Comparison of ENCODE assay signal across 8 mouse cellular contexts in genomic region chr6:47013535-47013934, GRCm38 (mm10).
DNase-seq lines count a peak whose midpoint lies in the region; ATAC-seq and TF ChIP-seq lines count a peak whose summit lies in the region.

No protein-coding gene starts in this region.

- no peak overlapping the region for H3K27ac ChIP-seq in bone marrow, adult 2 months (ENCODE audit: control insufficient read depth, insufficient read depth, low read depth, low read length, poor library complexity)
- no peak overlapping the region for H3K27ac ChIP-seq in embryonic facial prominence, embryonic 14.5 days (replicated peaks; ENCODE audit: low read depth, low read length)
- no peak overlapping the region for H3K27ac ChIP-seq in layer of hippocampus, adult 2 months
- H3K27ac ChIP-seq in lung, postnatal 0 days (ENCODE audit: low read length): no peak overlapping the region

- H3K4me1 ChIP-seq in E14TG2a.4 (replicated peaks; ENCODE audit: low read depth, low read length): no peaks in the 10 kb centered on the region
- H3K4me1 ChIP-seq in bone marrow, adult 2 months (ENCODE audit: control insufficient read depth, insufficient read depth, low read length): no peaks in the 10 kb centered on the region
- H3K4me1 ChIP-seq in embryonic facial prominence, embryonic 14.5 days (ENCODE audit: control insufficient read depth, insufficient read depth, low read length): no peaks in the 10 kb centered on the region
- no peaks in the 10 kb centered on the region for H3K4me1 ChIP-seq in lung, postnatal 0 days (ENCODE audit: insufficient read depth, low read depth, low read length)

- no peak for TF ChIP-seq EP300 in lung, postnatal 0 days (IDR thresholded peaks at IDR 0.05)

- WGBS in bone marrow, adult 2 months: 16% methylated on average over 4 of the region's 4 CpGs
- 2% methylated on average over 4 of the region's 4 CpGs for WGBS in embryonic facial prominence, embryonic 14.5 days
- 12% methylated on average over 4 of the region's 4 CpGs for WGBS in lung, postnatal 0 days

- peak; percentile 73 for TF ChIP-seq CTCF in E14TG2a.4 (conservative IDR thresholded peaks at IDR 0.05; ENCODE audit: low read length)
- TF ChIP-seq CTCF in bone marrow, adult 2 months (IDR thresholded peaks at IDR 0.05; ENCODE audit: control insufficient read depth, insufficient read depth, low read length): peak; percentile 33; the same call in 1 of the 2 replicates
- TF ChIP-seq CTCF in layer of hippocampus, adult 2 months (conservative IDR thresholded peaks at IDR 0.05): peak; percentile 91
- TF ChIP-seq CTCF in lung, postnatal 0 days (IDR thresholded peaks at IDR 0.05): peak; percentile 73

- H3K9me3 ChIP-seq in E14TG2a.4 (ENCODE audit: low read length): no peaks in the 10 kb centered on the region
- H3K9me3 ChIP-seq in embryonic facial prominence, embryonic 14.5 days (ENCODE audit: control insufficient read depth, low read length): no peaks in the 10 kb centered on the region
- no peaks in the 10 kb centered on the region for H3K9me3 ChIP-seq in lung, postnatal 0 days (ENCODE audit: low read length)

- H3K4me3 ChIP-seq in E14TG2a.4 (replicated peaks; ENCODE audit: low read length): no peak overlapping the region
- no peak overlapping the region for H3K4me3 ChIP-seq in bone marrow, adult 2 months (replicated peaks; ENCODE audit: control insufficient read depth, low read depth, low read length)
- H3K4me3 ChIP-seq in embryonic facial prominence, embryonic 14.5 days (ENCODE audit: low read depth, low read length): no peak overlapping the region
- no peak overlapping the region for H3K4me3 ChIP-seq in layer of hippocampus, adult 2 months
- H3K4me3 ChIP-seq in lung, postnatal 0 days (ENCODE audit: low read depth, low read length): no peak overlapping the region

- peak; percentile 82 for ATAC-seq in embryonic facial prominence, embryonic 14.5 days (ENCODE audit: low read depth)
- peak; percentile 96 to 99 for ATAC-seq in hematopoietic stem cell, adult 5-6 weeks (replicated peaks in 1 of 2; ENCODE audit: insufficient read depth in 1 of 2, low FRiP score in 2 of 2, low TSS enrichment in 1 of 2, low read depth in 1 of 2, poor library complexity in 2 of 2, severe bottlenecking in 2 of 2)
- no peak for ATAC-seq in lung, postnatal 0 days

- no peaks in the 10 kb centered on the region for H3K36me3 ChIP-seq in E14TG2a.4 (ENCODE audit: insufficient read depth, low read length)
- H3K36me3 ChIP-seq in embryonic facial prominence, embryonic 14.5 days (ENCODE audit: control insufficient read depth, insufficient read depth, low read length): no peaks in the 10 kb centered on the region
- no peaks in the 10 kb centered on the region for H3K36me3 ChIP-seq in lung, postnatal 0 days (ENCODE audit: insufficient read depth, low read length)

- H3K4me2 ChIP-seq in embryonic facial prominence, embryonic 14.5 days (ENCODE audit: low read depth, low read length): no peak overlapping the region
- H3K4me2 ChIP-seq in lung, postnatal 0 days (replicated peaks; ENCODE audit: low read depth, low read length): no peak overlapping the region

- peak; percentile 94 for DNase-seq in embryonic facial prominence, embryonic 14.5 days (ENCODE audit: low spot score)
- peak; percentile 84 to 87 for DNase-seq in layer of hippocampus, adult 2 months (ENCODE audit: low spot score in 2 of 2)
- DNase-seq in lung, postnatal 0 days (ENCODE audit: low spot score): peak; percentile 80
- DNase-seq in retina, postnatal 1 day: peak; percentile 93
- peak; percentile 23 for DNase-seq in urinary bladder, adult 2 months (ENCODE audit: low spot score)

- TF ChIP-seq POLR2A in bone marrow, adult 2 months (IDR thresholded peaks at IDR 0.05; ENCODE audit: borderline replicate concordance, control insufficient read depth, low read depth, low read length): no peak

- peaks cover 3% of the 10 kb centered on the region; the same call in 1 of the 2 replicates for H3K27me3 ChIP-seq in E14TG2a.4 (ENCODE audit: insufficient read depth, low read length)
- no peaks in the 10 kb centered on the region for H3K27me3 ChIP-seq in embryonic facial prominence, embryonic 14.5 days (replicated peaks; ENCODE audit: control insufficient read depth, insufficient read depth, low read length)
- H3K27me3 ChIP-seq in lung, postnatal 0 days (replicated peaks; ENCODE audit: insufficient read depth, low read length): no peaks in the 10 kb centered on the region

- H3K9ac ChIP-seq in embryonic facial prominence, embryonic 14.5 days (ENCODE audit: low read depth, low read length): no peak overlapping the region
- no peak overlapping the region for H3K9ac ChIP-seq in lung, postnatal 0 days (replicated peaks; ENCODE audit: low read depth)

Comparison
In these comparisons a context has a peak if more than half of its experiments do, and no peak if none do; other contexts are left out.
1. CTCF ChIP-seq: peak in every context shown above with its lines; median percentile 91 in layer of hippocampus, adult 2 months; 73 in E14TG2a.4; 73 in lung, postnatal 0 days; 33 in bone marrow, adult 2 months.
2. DNase-seq: peak in every context shown above with its lines; median percentile 94 in embryonic facial prominence, embryonic 14.5 days; 93 in retina, postnatal 1 day; 86 in layer of hippocampus, adult 2 months; 80 in lung, postnatal 0 days; 23 in urinary bladder, adult 2 months.